In the genomic region with DNA sequence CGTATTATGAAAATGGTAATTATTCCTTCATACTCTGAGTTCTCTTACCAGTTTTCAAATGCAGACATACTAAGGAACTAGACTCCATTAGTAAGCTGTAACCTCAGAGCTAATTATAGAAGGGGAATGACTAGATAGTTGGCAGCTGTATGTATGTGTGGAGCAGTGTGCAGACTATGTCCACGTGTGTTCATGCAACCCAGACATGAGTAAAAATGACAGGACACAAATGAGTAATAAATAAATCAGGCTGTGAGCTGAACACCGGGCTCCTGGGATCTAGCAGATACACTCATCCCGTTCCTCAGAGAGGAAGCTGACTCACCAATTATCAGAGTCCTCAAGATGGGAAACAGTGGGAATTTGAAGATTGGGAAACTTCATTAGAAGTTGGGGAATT, we compare ENCODE assay signal across 21 mouse cellular contexts. TPM values are rescaled to one million over a fixed set of nuclear protein-coding genes. Genes with fewer than 3 reads are reported as not detected.
DNase-seq lines count a peak whose midpoint lies in the region; ATAC-seq and TF ChIP-seq lines count a peak whose summit lies in the region.
"Had no signal": no experiment of that assay in that cellular context is flagged by ENCODE, and none has a peak within 500 bp of the region (broad histone marks: within the 10 kb centered on the region; RNA-seq: fewer than 3 reads in every experiment).

No protein-coding gene starts in this region.

- ATAC-seq in lung, postnatal 0 days = peak; percentile 16; the same call in 1 of the 2 replicates
- no peak for ATAC-seq in hindbrain, embryonic 13.5 days (ENCODE audit: low FRiP score)
- ATAC-seq in midbrain, embryonic 11.5 days (ENCODE audit: low FRiP score) = no peak
- ATAC-seq: intestine, embryonic 15.5 days; midbrain, embryonic 13.5 days had no signal

- TF ChIP-seq CTCF in lung, postnatal 0 days (IDR thresholded peaks at IDR 0.05) = no peak
- no peak for TF ChIP-seq CTCF in bone marrow macrophage, adult 2 months (IDR thresholded peaks at IDR 0.05; ENCODE audit: low read depth, low read length)

- no peak overlapping the region for H3K4me2 ChIP-seq in lung, postnatal 0 days (replicated peaks; ENCODE audit: low read depth, low read length)
- H3K4me2 ChIP-seq in myocyte (ENCODE audit: low read depth) = peak overlapping the region; percentile 53
- H3K4me2 ChIP-seq in hindbrain, embryonic 13.5 days = no peak overlapping the region
- H3K4me2 ChIP-seq in midbrain, embryonic 11.5 days = no peak overlapping the region
- H3K4me2 ChIP-seq: hindbrain, embryonic 15.5 days; intestine, embryonic 15.5 days; liver, embryonic 11.5 days; midbrain, embryonic 13.5 days; stomach, embryonic 15.5 days had no signal

- H3K4me1 ChIP-seq in heart, embryonic 10.5 days = peaks cover 13% of the 10 kb centered on the region
- no peaks in the 10 kb centered on the region for H3K4me1 ChIP-seq in lung, postnatal 0 days (ENCODE audit: insufficient read depth, low read depth, low read length)
- H3K4me1 ChIP-seq in bone marrow macrophage, adult 2 months (ENCODE audit: control insufficient read depth, insufficient read depth, low read length) = peaks cover 24% of the 10 kb centered on the region
- no peaks in the 10 kb centered on the region for H3K4me1 ChIP-seq in hindbrain, embryonic 13.5 days (replicated peaks)
- no peaks in the 10 kb centered on the region for H3K4me1 ChIP-seq in midbrain, embryonic 11.5 days (ENCODE audit: control insufficient read depth, insufficient read depth, low read length)
- H3K4me1 ChIP-seq: forebrain, embryonic 10.5 days; hindbrain, embryonic 15.5 days; intestine, embryonic 15.5 days; midbrain, embryonic 13.5 days; stomach, embryonic 15.5 days had no signal

- TF ChIP-seq POLR2A in bone marrow macrophage, adult 2 months (IDR thresholded peaks at IDR 0.05; ENCODE audit: borderline replicate concordance, low read depth, low read length) = no peak
- TF ChIP-seq POLR2A in myocyte (IDR thresholded peaks at IDR 0.05; ENCODE audit: insufficient read length, low read depth) = no peak

- no peak for TF ChIP-seq EP300 in lung, postnatal 0 days (IDR thresholded peaks at IDR 0.05)

- H3K27ac ChIP-seq in heart, embryonic 10.5 days = no peak overlapping the region
- H3K27ac ChIP-seq in lung, postnatal 0 days (ENCODE audit: low read length) = no peak overlapping the region
- H3K27ac ChIP-seq in bone marrow macrophage, adult 2 months (ENCODE audit: insufficient read depth, low read depth, low read length) = peak overlapping the region; percentile 6; the same call in 1 of the 2 replicates
- no peak overlapping the region for H3K27ac ChIP-seq in hindbrain, embryonic 13.5 days
- H3K27ac ChIP-seq in midbrain, embryonic 11.5 days (ENCODE audit: low read depth, low read length) = no peak overlapping the region
- H3K27ac ChIP-seq: forebrain, embryonic 10.5 days; hindbrain, embryonic 15.5 days; intestine, embryonic 15.5 days; macrophage; midbrain, embryonic 13.5 days; stomach, embryonic 15.5 days had no signal

- H3K36me3 ChIP-seq in heart, embryonic 10.5 days = peaks cover 78% of the 10 kb centered on the region
- H3K36me3 ChIP-seq in lung, postnatal 0 days (ENCODE audit: insufficient read depth, low read length) = peaks cover 34% of the 10 kb centered on the region; the same call in 1 of the 2 replicates
- H3K36me3 ChIP-seq in myocyte (ENCODE audit: control insufficient read depth, insufficient read depth) = peaks cover 48% of the 10 kb centered on the region
- H3K36me3 ChIP-seq in hindbrain, embryonic 13.5 days = peaks cover 75% of the 10 kb centered on the region
- peaks cover 25% of the 10 kb centered on the region for H3K36me3 ChIP-seq in midbrain, embryonic 11.5 days (ENCODE audit: control insufficient read depth, insufficient read depth, low read length)

- H3K9me3 ChIP-seq in heart, embryonic 10.5 days = no peaks in the 10 kb centered on the region
- H3K9me3 ChIP-seq in lung, postnatal 0 days (ENCODE audit: low read length) = no peaks in the 10 kb centered on the region
- no peaks in the 10 kb centered on the region for H3K9me3 ChIP-seq in hindbrain, embryonic 13.5 days
- H3K9me3 ChIP-seq in midbrain, embryonic 11.5 days (ENCODE audit: control insufficient read depth, low read length) = no peaks in the 10 kb centered on the region
- H3K9me3 ChIP-seq: forebrain, embryonic 10.5 days; hindbrain, embryonic 15.5 days; intestine, embryonic 15.5 days; midbrain, embryonic 13.5 days; stomach, embryonic 15.5 days had no signal

- 60% methylated on average over 4 of the region's 4 CpGs for WGBS in heart, embryonic 10.5 days
- WGBS in lung, postnatal 0 days = 54% methylated on average over 4 of the region's 4 CpGs
- WGBS in hindbrain, embryonic 13.5 days = 78% methylated on average over 4 of the region's 4 CpGs
- 86% methylated on average over 4 of the region's 4 CpGs for WGBS in midbrain, embryonic 11.5 days

- H3K9ac ChIP-seq in lung, postnatal 0 days (replicated peaks; ENCODE audit: low read depth) = no peak overlapping the region
- no peak overlapping the region for H3K9ac ChIP-seq in hindbrain, embryonic 13.5 days
- no peak overlapping the region for H3K9ac ChIP-seq in midbrain, embryonic 11.5 days (ENCODE audit: low read length)
- H3K9ac ChIP-seq: hindbrain, embryonic 15.5 days; intestine, embryonic 15.5 days; midbrain, embryonic 13.5 days; stomach, embryonic 15.5 days had no signal

- no peak overlapping the region for H3K4me3 ChIP-seq in heart, embryonic 10.5 days
- H3K4me3 ChIP-seq in lung, postnatal 0 days (ENCODE audit: low read depth, low read length) = no peak overlapping the region
- no peak overlapping the region for H3K4me3 ChIP-seq in bone marrow macrophage, adult 2 months (ENCODE audit: insufficient read depth, low read length)
- H3K4me3 ChIP-seq in myocyte = no peak overlapping the region
- H3K4me3 ChIP-seq in hindbrain, embryonic 13.5 days = no peak overlapping the region
- no peak overlapping the region for H3K4me3 ChIP-seq in midbrain, embryonic 11.5 days (ENCODE audit: low read depth, low read length)
- H3K4me3 ChIP-seq: forebrain, embryonic 10.5 days; hindbrain, embryonic 15.5 days; intestine, embryonic 15.5 days; midbrain, embryonic 13.5 days; stomach, embryonic 15.5 days had no signal

- DNase-seq in heart, adult 11 months = peak; percentile 91
- DNase-seq in heart, embryonic 10.5 days (ENCODE audit: low spot score) = no peak
- DNase-seq in lung, postnatal 0 days (ENCODE audit: low spot score) = peak; percentile 17
- DNase-seq in lung, postnatal 36 days = no peak
- DNase-seq in midbrain, embryonic 11.5 days (ENCODE audit: low spot score, missing footprints) = no peak
- DNase-seq: B cell, adult 2 months; cerebellum, adult 2 months; cerebellum, postnatal 36 days; kidney, adult 9 months; right cerebral cortex, postnatal 25 days; thymus, adult 2 months had no signal

- no peak overlapping the region for H3ac ChIP-seq in myocyte (ENCODE audit: control insufficient read depth, insufficient read length)

- H3K79me2 ChIP-seq in myocyte (ENCODE audit: control insufficient read depth, insufficient read depth) = no peaks in the 10 kb centered on the region

- H3K27me3 ChIP-seq in heart, embryonic 10.5 days (ENCODE audit: insufficient read depth, poor library complexity, severe bottlenecking) = no peaks in the 10 kb centered on the region
- no peaks in the 10 kb centered on the region for H3K27me3 ChIP-seq in lung, postnatal 0 days (replicated peaks; ENCODE audit: insufficient read depth, low read length)
- no peaks in the 10 kb centered on the region for H3K27me3 ChIP-seq in myocyte (ENCODE audit: control insufficient read depth, insufficient read depth, insufficient read length)
- H3K27me3 ChIP-seq in hindbrain, embryonic 13.5 days = no peaks in the 10 kb centered on the region
- H3K27me3 ChIP-seq in midbrain, embryonic 11.5 days (ENCODE audit: control insufficient read depth, insufficient read depth, low read length) = no peaks in the 10 kb centered on the region
- H3K27me3 ChIP-seq: hindbrain, embryonic 15.5 days; intestine, embryonic 15.5 days; midbrain, embryonic 13.5 days; stomach, embryonic 15.5 days had no signal

TF ChIP-seq in myocyte, 11 proteins besides CTCF, POLR2A, EP300 and RAD21:
- no peak for TF ChIP-seq TCF12 (IDR thresholded peaks at IDR 0.05; ENCODE audit: insufficient read depth, poor library complexity, severe bottlenecking)
- peak; percentile 29 for TF ChIP-seq USF1 (IDR thresholded peaks at IDR 0.05; ENCODE audit: low read depth)
- no peak for TF ChIP-seq MAX (IDR thresholded peaks at IDR 0.05; ENCODE audit: low read depth)
- no peak for TF ChIP-seq SRF (IDR thresholded peaks at IDR 0.05; ENCODE audit: control insufficient read depth, insufficient read length, low read depth)

RNA-seq across cellular contexts. Expression of a gene that starts 42.0 kb away (rescaled TPM):
- 63.1 and 110 TPM in 2 replicates for polyA plus RNA-seq in heart, embryonic 10.5 days (2016; fragmentation: Nextera tagmentation; extraction: Ambion mirVana)
- 46.7 and 47.2 TPM in 2 replicates for polyA plus RNA-seq in lung, postnatal 0 days (2015; fragmentation: Nextera tagmentation; extraction: Ambion mirVana)
- polyA plus RNA-seq in bone marrow macrophage, adult 2 months (2012; ENCODE audit: insufficient read depth, insufficient read length, missing spikeins) = 5.3 and 5.5 TPM in 2 replicates
- 14.5 TPM for polyA plus RNA-seq in myocyte (2012; fragmentation: generic; extraction: Trizol)
- 49.1 and 54.1 TPM in 2 replicates for polyA plus RNA-seq in hindbrain, embryonic 13.5 days (2015; fragmentation: Nextera tagmentation; extraction: Ambion mirVana)
- polyA plus RNA-seq in midbrain, embryonic 11.5 days (2014; fragmentation: Nextera tagmentation; extraction: Ambion mirVana) = 83.7 and 86.7 TPM in 2 replicates

Comparison
In these comparisons a context has a peak if more than half of its experiments do, and no peak if none do; other contexts are left out.
1. DNase-seq: peak in heart, adult 11 months (single experiment) and lung, postnatal 0 days (single experiment); none in heart, embryonic 10.5 days (single experiment), lung, postnatal 36 days (single experiment) and midbrain, embryonic 11.5 days (single experiment).